Mouse (Mus musculus) bone marrow, adult 2 months (tissue): ENCODE data around the gene Zfp954. TPM values are rescaled to one million over a fixed set of nuclear protein-coding genes. Genes with fewer than 3 reads are reported as not detected.
"Not testable (repeated sequence)": the region's sequence is repeated elsewhere in the genome, so short reads cannot be mapped to it uniquely, and the experiment has no call there.

Experiments used
- H3K27ac ChIP-seq: fragments of 200-500 bp; 2 replicates; pipeline ENCODE4 v1.5.1; 2012; ENCODE audit warnings: low read depth, mild to moderate bottlenecking, control low read depth, inconsistent platforms, low read length; ENCODE audit not compliant: control insufficient read depth, poor library complexity, insufficient read depth
- H3K4me1 ChIP-seq: fragments of 200-500 bp; 2 replicates; pipeline ENCODE4 v1.6.1; 2011; ENCODE audit warnings: low read length; ENCODE audit not compliant: control insufficient read depth, insufficient read depth
- H3K4me3 ChIP-seq: fragments of 200-500 bp; replicated peaks from 2 replicates; pipeline ENCODE3; 2011; ENCODE audit warnings: mild to moderate bottlenecking, low read depth, low read length, control low read depth; ENCODE audit not compliant: control insufficient read depth
- CTCF ChIP-seq: fragments of 200-500 bp; IDR thresholded peaks from 2 replicates; pipeline ENCODE4 v1.5.1; 2011; ENCODE audit warnings: low read length, control low read depth; ENCODE audit not compliant: control insufficient read depth, insufficient read depth
- POLR2A ChIP-seq: fragments of 200-500 bp; IDR thresholded peaks from 2 replicates; pipeline ENCODE4 v1.6.1; 2011; ENCODE audit warnings: low read depth, mild to moderate bottlenecking, control low read depth, low read length, borderline replicate concordance; ENCODE audit not compliant: control insufficient read depth
- WGBS: fragments of 180-500 bp; shearing (Covaris S2); methylation state at CpG from one replicate; pipeline ENCODE4 v1.1.7; 2018; 5-methylcytosine and 5-hydroxymethylcytosine counted together
- polyA plus RNA-seq: library from polyadenylated mRNA; stranded (reverse); fragments of >200 nt; gene quantifications from 2 replicates; pipeline ENCODE4 v1.2.4, GENCODE M21; 2011; ENCODE audit warnings: low replicate concordance; ENCODE audit not compliant: missing spikeins, insufficient read depth, insufficient read length

Zfp954 gene
- polyA plus RNA-seq, result 3.8 and 11.1 TPM in 2 replicates

DNA sequence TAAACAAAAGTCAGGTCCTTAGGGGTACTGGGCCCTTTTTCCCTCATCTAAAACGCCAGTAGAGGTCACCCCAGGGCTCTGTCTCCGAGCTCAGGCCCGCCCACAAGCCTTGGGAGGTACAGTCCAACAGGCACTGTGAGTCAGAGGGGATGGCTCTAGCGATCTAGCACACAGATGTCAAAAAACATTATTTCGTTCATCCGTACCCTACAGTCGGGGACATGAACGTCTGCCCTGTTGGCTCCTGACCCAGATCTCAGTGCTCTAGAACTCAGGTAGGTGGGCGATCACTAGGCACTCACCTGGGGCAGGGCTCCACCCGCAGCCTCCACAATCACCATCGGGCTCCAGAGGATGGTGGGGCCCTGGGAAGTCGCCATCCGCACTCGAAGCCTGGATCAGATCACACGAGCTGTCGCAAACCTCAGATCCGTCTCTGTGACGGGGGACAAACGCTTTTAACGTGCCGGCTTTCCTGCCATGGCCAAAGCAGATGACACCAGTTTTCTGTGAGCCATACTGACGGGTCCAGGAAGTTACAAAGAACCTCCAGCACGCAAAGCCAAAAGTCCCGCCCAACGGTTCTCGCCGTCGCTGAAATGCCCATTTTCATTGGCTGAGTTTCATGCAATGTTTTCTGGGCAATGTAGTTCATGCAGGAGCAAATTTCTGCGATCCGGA is at the start of gene Zfp954:
Zfp954 (minus strand) TSS at position 568 of the 681 bp plus-strand sequence.
- WGBS, result under 1% methylated on average over 30 of the region's 30 CpGs
- no peaks in the 10 kb centered on the region; the same call in 1 of the 2 replicates for H3K4me1 ChIP-seq
- H3K27ac ChIP-seq, result peak within 1 kb of the TSS; percentile 47
- no peak for TF ChIP-seq POLR2A
- TF ChIP-seq CTCF, result peak; percentile 38; the same call in 1 of the 2 replicates
- peak within 1 kb of the TSS; percentile 85 for H3K4me3 ChIP-seq

DNA sequence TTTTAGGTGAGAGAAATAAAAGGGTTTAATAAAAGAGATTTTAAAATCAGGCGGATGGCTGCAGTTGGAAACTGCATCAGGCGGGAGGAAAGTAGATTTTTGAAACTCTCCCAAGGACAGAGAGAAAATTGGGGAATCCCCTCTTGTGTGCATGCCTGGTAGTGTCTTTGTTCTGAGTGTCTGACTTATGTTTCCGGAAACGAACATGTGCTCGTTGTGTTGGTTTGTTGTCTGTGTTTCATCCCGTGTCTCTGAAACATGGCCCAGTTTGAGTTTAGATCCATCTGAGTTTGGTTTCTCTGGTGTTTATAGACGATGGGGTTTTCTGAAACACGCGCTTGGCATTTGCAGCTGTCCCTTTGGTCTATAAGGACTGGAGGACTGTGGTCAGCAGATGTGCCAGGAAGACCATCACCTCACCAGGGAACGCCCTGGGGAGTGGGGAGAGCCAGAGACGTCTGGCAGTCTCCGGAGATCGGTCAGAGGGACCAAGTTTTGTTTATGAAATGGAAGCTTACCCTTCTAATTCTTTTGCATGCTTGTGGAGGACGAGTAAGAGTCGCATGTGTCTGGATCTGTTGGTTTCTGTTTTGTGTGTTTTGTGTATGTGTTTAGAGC is 24.8 kb upstream of the Zfp954 start:
- no peaks in the 10 kb centered on the region for H3K4me1 ChIP-seq
- WGBS, result 83% methylated on average over 15 of the region's 15 CpGs
- no peak overlapping the region for H3K4me3 ChIP-seq
- no peak for TF ChIP-seq POLR2A
- no peak for TF ChIP-seq CTCF
- no peak overlapping the region for H3K27ac ChIP-seq

GRCm38 (mm10) chr7:7144215-7144614 is 22.9 kb upstream of the Zfp954 start:
- no peak overlapping the region for H3K4me3 ChIP-seq
- TF ChIP-seq POLR2A (no peak), CTCF (no peak)
- 75% methylated on average over 1 of the region's 1 CpGs for WGBS
- no peak overlapping the region for H3K27ac ChIP-seq
- no peaks in the 10 kb centered on the region for H3K4me1 ChIP-seq

DNA sequence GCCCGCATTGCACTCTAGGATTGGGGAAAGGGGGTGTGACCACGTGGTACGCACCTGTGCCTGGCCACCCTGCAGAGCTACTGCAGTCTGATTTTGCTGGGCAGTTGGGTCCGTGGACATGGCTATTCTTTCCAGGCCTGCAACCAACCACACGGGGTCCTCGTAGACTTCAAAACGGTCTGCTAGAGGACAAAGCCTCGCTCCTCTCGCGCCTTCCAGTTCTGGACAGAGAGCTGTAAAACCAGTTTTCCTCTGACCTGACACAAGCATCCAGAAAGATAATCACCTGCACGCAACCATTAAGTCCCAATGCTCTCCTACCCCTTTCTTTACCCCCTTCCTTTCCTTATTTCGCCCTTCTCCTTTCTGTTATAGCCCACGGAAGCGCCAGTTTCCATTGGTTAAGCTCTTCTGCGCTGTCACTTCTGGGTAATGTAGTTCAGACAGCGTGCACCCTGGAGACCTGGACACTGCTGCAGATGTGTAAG is 15.1 kb upstream of the Zfp954 start, which contains the start of gene Zfp773:
Zfp773 (minus strand) TSS at position 377 of the 488 bp plus-strand sequence.
- peak within 1 kb of the TSS; percentile 63 for H3K4me3 ChIP-seq
- no peaks in the 10 kb centered on the region; the same call in 1 of the 2 replicates for H3K4me1 ChIP-seq
- H3K27ac ChIP-seq, result no peak within 1 kb of the TSS
- 3% methylated on average over 16 of the region's 16 CpGs for WGBS
- TF ChIP-seq POLR2A (no peak), CTCF (peak; percentile 24; the same call in 1 of the 2 replicates)

DNA sequence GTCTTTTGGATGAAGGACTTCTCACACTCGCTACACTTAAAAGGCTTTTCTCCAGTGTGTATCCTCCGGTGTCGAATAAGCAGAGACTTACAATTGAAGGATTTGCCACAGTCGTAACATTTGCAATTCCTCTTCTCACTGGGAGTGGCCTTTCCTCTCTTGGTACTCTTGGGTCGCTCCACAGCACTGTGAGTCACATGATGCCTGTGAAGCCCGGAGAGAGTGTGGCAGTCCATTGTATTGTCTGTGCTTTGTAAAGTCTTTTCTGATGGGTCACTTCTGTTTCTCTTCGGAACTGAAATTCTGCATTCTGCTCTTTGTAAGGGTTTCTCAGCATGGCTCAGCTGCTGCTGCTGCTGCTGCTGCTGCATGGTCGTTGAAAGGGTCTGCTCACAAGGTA is 11.5 kb upstream of the Zfp954 start:
- WGBS, result 77% methylated on average over 8 of the region's 8 CpGs
- no peak for TF ChIP-seq CTCF
- TF ChIP-seq POLR2A, result no peak
- Histone ChIP-seq H3K4me3 (no peak overlapping the region), H3K4me1 (no peaks in the 10 kb centered on the region; the same call in 1 of the 2 replicates), H3K27ac (no peak overlapping the region)

- 87% methylated on average over 15 of the region's 15 CpGs for WGBS
- not testable (repeated sequence) for H3K4me3 ChIP-seq, H3K27ac ChIP-seq
These were observed 9.3 kb upstream of the Zfp954 start for GRCm38 (mm10) chr7:7130491-7131124.

GRCm38 (mm10) chr7:7121602-7121980 is 303 bp upstream of the Zfp954 start:
- WGBS, result 43% methylated on average over 6 of the region's 6 CpGs
- H3K4me3 ChIP-seq, result no peak overlapping the region
- H3K27ac ChIP-seq, result no peak overlapping the region
- H3K4me1 ChIP-seq, result no peaks in the 10 kb centered on the region; the same call in 1 of the 2 replicates
- TF ChIP-seq CTCF (no peak), POLR2A (no peak)

More at GRCm38 (mm10) chr7:7130491-7131124, 9.3 kb upstream of the Zfp954 start:
- not testable (repeated sequence) for H3K4me1 ChIP-seq

DNA sequence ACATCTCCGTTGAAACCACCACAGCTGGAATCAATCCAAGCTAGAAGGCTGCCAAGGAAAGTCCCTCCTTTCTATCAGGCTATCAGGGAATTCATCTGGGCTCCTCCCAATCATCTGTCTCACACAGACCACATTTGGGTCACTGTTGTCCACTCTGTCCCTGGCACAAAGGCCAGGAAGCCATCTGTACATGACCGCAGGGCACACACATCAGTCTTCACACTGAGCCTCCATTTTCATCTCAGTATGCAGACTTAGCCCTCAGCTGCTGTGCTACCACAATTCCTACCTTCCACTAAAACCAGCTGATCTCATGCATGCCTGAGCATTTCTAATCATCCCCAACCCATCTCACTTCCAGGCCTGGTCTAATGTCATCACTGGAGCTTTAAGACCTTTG is 2.8 kb downstream of the Zfp954 start:
- Histone ChIP-seq H3K4me3 (no peak overlapping the region), H3K4me1 (no peaks in the 10 kb centered on the region; the same call in 1 of the 2 replicates), H3K27ac (no peak overlapping the region)
- WGBS, result 83% methylated on average over 2 of the region's 2 CpGs
- TF ChIP-seq CTCF (no peak), POLR2A (no peak)
